Mouse (Mus musculus) splenic B cell, adult 2 months (primary cell): Measurements from ENCODE around the gene Tcerg1l.

ENCODE experiments used
- DNase-seq: peaks from one replicate; pipeline ENCODE4 v3.0.0-alpha.2; 2011; ENCODE audit warnings: low read depth, low spot score
- H3K27me3 ChIP-seq: 2 replicates; pipeline ENCODE4 v1.6.1; 2012; ENCODE audit warnings: mild to moderate bottlenecking, low read length, moderate library complexity, mixed read lengths; ENCODE audit not compliant: control insufficient read depth, poor library complexity, insufficient read depth, severe bottlenecking
- H3K36me3 ChIP-seq: 2 replicates; pipeline ENCODE4 v1.6.1; 2012; ENCODE audit warnings: mild to moderate bottlenecking, low read length, moderate library complexity, mixed read lengths; ENCODE audit not compliant: control insufficient read depth, poor library complexity, insufficient read depth, severe bottlenecking

Tcerg1l gene

DNA sequence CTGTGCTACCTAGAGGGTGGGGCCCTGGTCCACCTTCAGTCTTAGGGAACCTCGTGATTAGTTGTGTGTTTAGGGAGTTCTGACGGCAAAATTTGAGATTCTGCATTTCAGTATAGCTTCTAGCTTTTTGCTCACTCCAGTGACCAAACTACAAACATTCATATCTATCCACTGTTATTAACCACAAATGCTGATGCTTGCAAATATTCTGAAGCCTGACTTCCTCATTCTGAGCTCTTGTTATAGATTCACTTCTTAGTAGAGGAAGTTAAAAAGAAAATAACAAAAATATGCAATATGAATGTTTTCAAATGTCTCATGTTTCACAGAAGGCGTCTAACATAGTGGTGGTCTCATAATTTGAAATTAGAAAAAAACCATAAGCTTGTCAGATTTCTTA is 8.5 kb downstream of the Tcerg1l start:
- no peaks in the 10 kb centered on the region for H3K36me3 ChIP-seq
- no peak for DNase-seq
- no peaks in the 10 kb centered on the region for H3K27me3 ChIP-seq

DNA sequence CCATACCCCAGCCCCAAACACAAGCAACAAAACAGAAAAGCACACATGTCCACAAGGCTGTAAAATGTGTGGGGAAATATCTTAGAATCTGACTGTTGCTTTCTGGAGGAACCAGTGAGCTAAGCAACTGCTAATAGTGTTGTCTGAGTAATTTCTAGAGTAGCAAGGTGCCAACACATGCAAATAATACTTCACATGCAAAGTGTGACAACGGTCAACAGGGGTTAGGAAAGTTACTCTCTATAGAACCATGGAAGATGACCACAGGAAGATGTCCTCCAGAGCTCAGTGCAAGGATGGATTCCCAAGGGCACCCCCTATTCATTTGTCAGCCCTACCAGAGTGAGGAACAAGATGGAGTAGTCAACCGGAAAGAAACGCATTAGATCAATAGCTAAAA is 18.3 kb downstream of the Tcerg1l start:
- Histone ChIP-seq H3K36me3 (no peaks in the 10 kb centered on the region), H3K27me3 (no peaks in the 10 kb centered on the region)
- DNase-seq, result no peak

DNA sequence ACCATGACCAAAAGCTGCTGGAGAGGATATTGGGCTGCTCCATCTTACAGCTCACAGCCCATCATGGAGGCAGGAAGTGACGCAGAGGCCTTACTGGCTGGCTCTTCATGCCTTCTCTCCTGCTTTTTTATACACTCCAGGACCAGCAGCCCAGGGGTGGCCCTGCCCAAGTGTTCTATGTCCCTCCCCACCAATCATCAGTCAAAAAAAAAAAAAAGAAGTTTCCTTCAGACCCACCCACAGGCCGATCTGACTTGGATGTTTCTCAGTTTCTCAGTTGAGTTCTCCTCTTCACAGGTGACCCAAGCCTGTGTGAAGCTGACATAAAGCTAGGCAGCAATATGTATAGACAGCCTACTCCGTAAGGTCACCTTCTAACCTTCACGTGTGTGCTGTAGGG is 19.0 kb downstream of the Tcerg1l start:
- Histone ChIP-seq H3K27me3 (no peaks in the 10 kb centered on the region), H3K36me3 (no peaks in the 10 kb centered on the region)
- DNase-seq, result no peak

DNA sequence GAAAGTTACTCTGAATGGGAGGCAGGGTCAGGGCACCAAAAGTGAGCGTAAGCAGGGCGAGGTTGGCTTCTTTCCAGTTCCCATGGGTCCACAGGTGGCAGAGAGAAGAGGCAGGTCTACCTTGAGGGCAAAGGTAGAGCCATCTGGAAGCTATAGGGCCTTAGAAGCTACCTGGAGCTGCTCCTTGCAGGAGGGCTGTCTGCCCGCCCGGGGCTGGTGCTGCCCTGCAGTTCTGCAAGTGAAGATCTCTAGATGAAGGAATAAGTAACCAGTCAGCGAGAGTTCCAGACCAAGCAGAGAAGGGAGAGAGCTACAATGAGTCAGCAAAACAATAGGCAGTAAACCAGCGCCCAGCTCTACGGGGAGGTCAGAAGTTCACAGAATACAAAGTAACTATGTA is 22.0 kb downstream of the Tcerg1l start:
- Histone ChIP-seq H3K27me3 (no peaks in the 10 kb centered on the region), H3K36me3 (no peaks in the 10 kb centered on the region)
- DNase-seq, result no peak

DNA sequence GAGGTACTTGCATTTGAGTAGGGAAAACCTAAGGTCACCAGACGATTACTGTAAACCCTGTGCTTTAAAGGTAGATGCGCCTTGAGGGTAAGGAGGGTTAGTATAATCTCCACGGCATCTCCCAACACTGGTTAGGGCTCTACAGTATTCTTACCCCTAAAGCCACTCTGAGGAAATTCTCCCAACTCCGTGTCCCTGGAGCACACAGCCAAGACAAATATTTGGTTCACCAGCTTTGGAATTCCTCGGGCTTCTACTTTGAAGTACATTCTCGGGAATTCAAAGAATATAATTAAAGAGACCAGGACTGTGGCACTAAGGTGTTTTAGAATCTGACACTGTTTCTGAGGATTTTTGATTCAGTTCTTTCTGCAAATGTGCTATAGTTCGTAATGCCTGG is 23.2 kb downstream of the Tcerg1l start:
- Histone ChIP-seq H3K27me3 (no peaks in the 10 kb centered on the region), H3K36me3 (no peaks in the 10 kb centered on the region)
- no peak for DNase-seq

DNA sequence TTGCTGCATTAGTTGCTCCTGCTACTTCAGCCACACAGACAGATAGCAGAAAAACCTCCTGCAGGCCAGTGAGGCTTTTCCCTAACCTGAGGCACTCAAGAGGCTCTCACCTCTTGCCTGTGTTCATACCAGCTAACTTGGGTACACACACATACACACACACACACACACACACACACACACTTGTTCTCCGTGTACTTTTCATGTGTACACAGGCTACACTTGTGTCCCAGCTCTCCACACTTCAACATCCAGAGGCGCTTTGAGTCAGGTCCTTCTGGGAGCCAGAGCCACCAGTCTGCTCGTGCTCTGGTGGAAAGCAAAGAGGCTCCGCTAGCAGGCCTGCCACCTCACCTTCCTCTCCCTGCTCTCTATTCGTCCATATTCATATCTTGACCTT is 24.0 kb downstream of the Tcerg1l start:
- no peaks in the 10 kb centered on the region for H3K27me3 ChIP-seq
- DNase-seq, result no peak
- no peaks in the 10 kb centered on the region for H3K36me3 ChIP-seq

DNA sequence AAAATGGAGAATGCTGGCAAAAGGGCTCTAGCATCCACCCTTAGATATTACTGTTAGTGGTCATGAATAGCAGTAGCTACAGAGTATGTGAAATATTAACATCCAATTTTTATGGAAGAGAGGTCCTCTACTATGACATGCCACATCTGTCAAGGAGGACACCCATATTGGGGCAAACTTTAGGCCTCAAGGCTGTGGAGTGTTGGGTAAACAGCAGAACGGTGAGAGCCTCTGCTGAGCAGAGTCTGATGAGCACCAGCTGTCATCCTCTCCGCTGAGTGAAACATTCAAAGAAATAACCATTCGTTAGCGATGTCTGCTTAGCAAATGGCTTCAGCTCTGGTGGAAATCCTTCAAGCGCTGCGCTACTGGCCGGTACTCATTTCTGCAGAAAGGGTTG is 30.0 kb downstream of the Tcerg1l start:
- Histone ChIP-seq H3K27me3 (no peaks in the 10 kb centered on the region), H3K36me3 (no peaks in the 10 kb centered on the region)
- no peak for DNase-seq

DNA sequence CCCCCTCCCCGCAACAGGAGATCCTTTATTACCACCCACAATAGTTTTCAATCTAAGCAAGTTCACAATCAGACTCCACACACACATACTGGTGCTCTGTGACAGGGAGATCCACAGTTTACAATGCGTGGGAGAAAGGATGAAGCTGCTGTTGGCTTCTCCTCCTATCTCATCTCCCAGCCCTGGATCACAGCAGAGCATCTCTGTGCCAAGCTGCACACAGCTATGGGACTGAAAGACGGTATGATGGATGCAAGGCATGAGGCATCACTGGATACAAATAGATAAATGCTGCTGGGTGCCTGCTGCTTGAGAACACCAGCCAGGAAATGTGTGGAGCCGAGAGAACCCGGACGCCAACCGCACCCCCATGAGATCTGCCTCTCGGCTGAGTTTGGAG is 32.0 kb downstream of the Tcerg1l start:
- no peak for DNase-seq
- Histone ChIP-seq H3K36me3 (no peaks in the 10 kb centered on the region), H3K27me3 (no peaks in the 10 kb centered on the region)

DNA sequence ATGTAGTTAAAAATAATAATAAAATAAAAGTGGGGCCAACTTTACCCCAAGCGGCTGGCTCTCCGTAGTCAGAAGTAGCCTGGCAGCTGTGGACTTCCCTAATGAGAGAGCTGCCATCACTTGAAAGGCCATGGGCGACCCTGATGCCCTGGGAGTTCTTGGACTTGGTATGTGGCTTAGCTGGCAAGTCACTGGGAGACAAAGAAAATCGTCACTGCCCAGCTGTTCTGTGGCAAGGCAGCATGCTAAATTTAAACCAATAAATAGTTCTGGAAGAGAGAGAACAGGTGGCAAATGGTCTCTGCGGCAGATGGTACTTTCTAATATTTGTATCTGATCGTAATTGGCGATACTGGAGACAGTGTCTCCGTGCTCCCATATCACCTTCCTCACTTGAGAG is 40.1 kb downstream of the Tcerg1l start:
- H3K36me3 ChIP-seq, result no peaks in the 10 kb centered on the region

DNA sequence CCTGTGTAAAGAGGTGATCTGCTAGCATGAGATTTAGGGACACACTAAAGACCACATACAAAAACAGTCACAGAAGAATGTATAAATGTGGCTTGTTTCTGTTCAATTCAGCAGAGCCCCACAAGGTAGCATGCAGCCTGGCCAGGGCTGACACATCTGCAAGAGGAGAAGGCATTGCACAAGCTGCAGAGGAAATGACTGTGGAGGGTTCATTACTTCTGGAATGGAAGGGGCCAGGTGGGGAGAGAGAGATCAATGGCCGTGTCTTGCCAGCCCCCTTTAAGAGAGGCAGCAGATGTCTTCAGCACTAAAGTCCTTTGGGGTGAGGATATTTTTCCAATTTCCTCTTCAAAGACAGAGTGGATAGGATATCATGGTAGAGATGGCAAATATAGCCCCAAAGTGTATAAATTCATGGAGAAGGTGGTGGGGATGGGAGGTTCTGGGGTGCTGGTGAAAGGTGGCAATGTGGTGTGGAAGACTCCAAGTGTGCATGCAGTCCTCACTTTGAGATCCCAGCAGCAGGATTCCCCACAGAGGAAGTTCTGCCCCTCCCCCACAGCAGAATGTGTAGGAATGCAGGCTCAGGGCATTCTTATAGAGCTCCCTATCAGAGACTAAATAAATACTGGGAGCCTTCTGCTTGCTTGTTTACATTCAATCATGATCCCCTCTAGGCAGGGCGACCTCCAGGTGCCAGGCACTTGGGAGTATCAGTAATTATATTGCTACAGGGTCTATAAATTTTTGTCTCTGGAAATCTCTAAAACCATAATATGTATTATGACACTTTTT is 40.7 kb downstream of the Tcerg1l start:
- no peak for DNase-seq
- Histone ChIP-seq H3K36me3 (no peaks in the 10 kb centered on the region), H3K27me3 (no peaks in the 10 kb centered on the region)

More for the DNA sequence above, 40.1 kb downstream of the Tcerg1l start:
- no peaks in the 10 kb centered on the region for H3K27me3 ChIP-seq
- DNase-seq, result no peak

DNA sequence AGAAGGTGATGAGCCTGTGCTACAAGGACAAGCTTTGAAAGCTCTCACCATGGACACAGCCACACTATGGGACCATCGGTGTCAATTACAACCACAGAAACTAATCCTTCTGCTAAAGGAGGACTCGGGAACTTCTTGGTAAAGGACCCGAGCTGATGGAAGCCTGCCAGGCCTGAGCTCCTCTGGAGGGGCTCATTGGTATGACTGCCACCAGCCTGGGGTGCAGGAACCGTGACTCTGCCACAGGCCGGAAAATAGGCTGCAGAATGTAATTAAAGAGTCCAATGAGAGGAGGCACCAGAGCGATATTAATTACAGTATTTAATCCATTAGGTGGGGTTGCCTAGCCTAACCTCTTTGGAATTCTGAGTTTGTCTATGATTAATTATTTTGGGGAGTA is 52.1 kb downstream of the Tcerg1l start:
- H3K27me3 ChIP-seq, result no peaks in the 10 kb centered on the region
- H3K36me3 ChIP-seq, result no peaks in the 10 kb centered on the region
- no peak for DNase-seq

DNA sequence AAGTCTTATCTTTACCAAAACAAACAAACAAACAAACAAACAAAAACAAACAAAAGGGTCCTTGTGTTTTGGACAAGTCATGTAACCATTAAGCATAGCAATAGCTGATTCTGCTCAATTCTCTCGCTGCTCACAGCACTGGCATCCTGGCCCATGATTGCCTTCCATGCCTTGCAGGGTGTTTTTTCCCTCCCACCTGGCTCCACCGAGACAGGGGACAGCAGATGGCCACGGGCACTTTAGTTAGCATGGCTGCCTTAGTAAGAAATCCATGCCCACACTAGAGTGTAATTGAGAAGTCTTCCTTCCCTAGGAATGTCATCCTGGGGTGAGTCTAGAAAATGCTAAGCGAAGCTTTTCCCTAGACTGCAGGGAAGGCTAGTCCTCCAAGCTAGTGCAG is 59.1 kb downstream of the Tcerg1l start:
- H3K36me3 ChIP-seq, result no peaks in the 10 kb centered on the region
- H3K27me3 ChIP-seq, result no peaks in the 10 kb centered on the region
- DNase-seq, result no peak

DNA sequence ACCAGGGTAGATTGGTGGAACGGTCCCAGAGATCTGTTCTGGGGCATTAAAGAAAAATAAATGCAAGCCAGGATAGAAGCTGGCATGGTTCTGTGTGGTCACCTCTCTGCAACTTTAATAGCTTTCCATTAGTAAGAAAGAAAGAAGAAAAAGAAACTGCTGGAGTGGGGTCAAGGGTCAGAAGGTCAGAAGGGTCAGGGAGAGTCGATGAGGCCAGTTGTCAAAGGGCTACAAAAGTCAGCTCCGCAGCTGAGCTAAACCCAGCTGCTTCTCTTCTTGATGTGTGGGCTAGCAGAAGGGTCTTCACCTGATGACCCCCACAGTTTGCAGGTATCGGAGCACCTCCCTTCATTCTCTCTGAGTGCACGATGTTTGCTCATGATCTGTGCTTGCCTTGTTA is 59.6 kb downstream of the Tcerg1l start:
- no peaks in the 10 kb centered on the region for H3K36me3 ChIP-seq
- no peak for DNase-seq
- H3K27me3 ChIP-seq, result no peaks in the 10 kb centered on the region

DNA sequence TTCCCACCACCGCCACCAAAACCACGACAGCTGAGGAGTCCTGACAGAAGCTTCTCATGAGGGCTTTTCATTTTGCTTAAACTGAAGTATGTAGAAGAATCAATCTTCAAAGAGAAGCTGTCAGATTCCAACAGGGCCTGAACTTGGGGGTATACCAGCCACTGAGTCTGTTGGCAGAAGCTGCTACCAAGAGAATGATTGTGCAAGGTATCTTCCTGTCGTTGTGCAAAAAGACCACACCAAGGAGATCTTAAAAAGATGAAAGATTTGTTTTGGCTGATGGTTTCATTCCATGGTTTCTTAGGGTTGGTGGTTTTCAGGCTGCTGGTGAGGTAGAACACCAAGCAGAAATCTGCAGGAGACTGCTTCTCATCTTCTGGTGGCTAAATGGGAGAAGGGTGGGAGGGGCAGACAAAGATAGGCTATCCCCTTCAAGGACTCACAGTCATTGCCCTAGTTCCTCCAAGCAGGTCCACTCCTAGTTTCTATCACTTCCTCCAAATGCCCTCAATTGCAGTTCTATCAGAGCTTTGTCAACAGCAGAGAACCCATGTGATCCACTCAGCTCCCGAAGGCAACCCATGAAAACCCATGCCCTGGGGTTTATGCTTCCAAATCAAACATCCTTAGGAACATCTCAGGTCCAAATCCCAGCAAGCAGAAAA is 64.9 kb downstream of the Tcerg1l start:
- Histone ChIP-seq H3K36me3 (no peaks in the 10 kb centered on the region), H3K27me3 (no peaks in the 10 kb centered on the region)
- no peak for DNase-seq

DNA sequence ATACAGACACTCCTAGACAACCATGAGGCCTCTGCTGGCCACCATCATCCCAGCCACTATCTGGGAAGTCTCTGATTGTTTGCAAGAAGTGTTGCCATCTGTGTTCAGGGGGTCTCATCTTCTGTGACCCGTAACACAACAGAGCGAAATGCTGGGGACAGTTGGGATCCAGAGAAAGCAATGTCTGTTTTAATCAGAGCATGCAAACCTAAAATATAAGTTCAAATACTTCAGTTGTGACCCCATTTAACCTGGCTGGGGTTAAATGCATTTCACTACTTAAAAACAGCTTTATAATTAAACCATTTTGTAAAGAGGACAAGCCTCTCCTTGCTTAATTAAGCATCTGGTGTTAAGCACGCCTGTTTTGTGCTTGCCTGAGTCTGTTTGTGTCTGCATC is 66.3 kb downstream of the Tcerg1l start:
- Histone ChIP-seq H3K36me3 (no peaks in the 10 kb centered on the region), H3K27me3 (no peaks in the 10 kb centered on the region)
- no peak for DNase-seq

DNA sequence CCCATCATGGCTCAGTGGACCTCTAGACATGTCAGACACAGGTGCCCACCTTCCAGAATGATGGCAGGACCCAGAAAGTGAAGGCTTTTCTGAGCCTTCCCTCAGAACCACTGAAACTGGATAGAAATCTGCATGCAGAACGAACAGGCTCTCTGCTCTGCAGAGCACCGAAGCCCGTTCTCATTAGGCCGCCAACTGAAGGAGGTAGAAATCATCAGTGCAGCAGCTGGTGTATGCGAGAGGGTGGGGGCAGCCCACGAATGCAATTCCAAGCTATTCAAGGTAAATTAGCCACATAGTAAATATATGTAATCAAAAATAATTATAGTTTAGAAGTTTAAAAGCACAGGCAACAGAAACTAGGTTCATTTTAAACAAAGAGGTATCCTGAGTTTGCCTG is 68.9 kb downstream of the Tcerg1l start:
- H3K36me3 ChIP-seq, result no peaks in the 10 kb centered on the region
- no peaks in the 10 kb centered on the region for H3K27me3 ChIP-seq
- no peak for DNase-seq
